Mouse (Mus musculus) myocyte (in vitro differentiated cells): ENCODE results near the gene Lztfl1.

Experiments used
- CEBPB ChIP-seq: IDR thresholded peaks from 2 replicates; pipeline ENCODE4 v1.6.1; 2011; ENCODE audit warnings: mild to moderate bottlenecking, moderate library complexity; ENCODE audit not compliant: poor library complexity, insufficient read depth, severe bottlenecking
- E2F4 ChIP-seq: IDR thresholded peaks from one replicate; pipeline ENCODE4 v1.6.1; 2011; ENCODE audit warnings: mild to moderate bottlenecking, control low read depth, moderate library complexity; ENCODE audit not compliant: insufficient read depth
- MAX ChIP-seq: IDR thresholded peaks from one replicate; pipeline ENCODE4 v1.6.1; 2011; ENCODE audit warnings: low read depth, mild to moderate bottlenecking, control low read depth
- MYOD1 ChIP-seq, 3 experiments: IDR thresholded peaks; one replicate each; pipeline ENCODE4 v1.6.1; 2011; ENCODE audit warnings: control low read depth in 2 of 3, low read depth in 2 of 3, mild to moderate bottlenecking in 2 of 3, moderate library complexity in 1 of 3; ENCODE audit not compliant: insufficient read length in 2 of 3, control insufficient read depth in 1 of 3
- MYOG ChIP-seq, 3 experiments: IDR thresholded peaks; one replicate each; pipeline ENCODE4 v1.6.1; 2011; ENCODE audit warnings: control low read depth in 2 of 3, low read depth in 2 of 3, mild to moderate bottlenecking in 2 of 3; ENCODE audit not compliant: insufficient read length in 2 of 3, control insufficient read depth in 1 of 3, insufficient read depth in 1 of 3
- POLR2A ChIP-seq: IDR thresholded peaks from one replicate; pipeline ENCODE4 v1.6.1; 2011; ENCODE audit warnings: low read depth, mild to moderate bottlenecking, control low read depth, moderate library complexity; ENCODE audit not compliant: insufficient read length
- POLR2AphosphoS2 ChIP-seq: IDR thresholded peaks from one replicate; pipeline ENCODE4 v1.6.1; 2011; ENCODE audit warnings: low read depth, control low read depth; ENCODE audit not compliant: insufficient read length
- SRF ChIP-seq: IDR thresholded peaks from one replicate; pipeline ENCODE4 v1.6.1; 2011; ENCODE audit warnings: low read depth; ENCODE audit not compliant: control insufficient read depth, insufficient read length
- USF1 ChIP-seq: IDR thresholded peaks from one replicate; pipeline ENCODE4 v1.6.1; 2011; ENCODE audit warnings: low read depth, mild to moderate bottlenecking, control low read depth, moderate library complexity

DNA sequence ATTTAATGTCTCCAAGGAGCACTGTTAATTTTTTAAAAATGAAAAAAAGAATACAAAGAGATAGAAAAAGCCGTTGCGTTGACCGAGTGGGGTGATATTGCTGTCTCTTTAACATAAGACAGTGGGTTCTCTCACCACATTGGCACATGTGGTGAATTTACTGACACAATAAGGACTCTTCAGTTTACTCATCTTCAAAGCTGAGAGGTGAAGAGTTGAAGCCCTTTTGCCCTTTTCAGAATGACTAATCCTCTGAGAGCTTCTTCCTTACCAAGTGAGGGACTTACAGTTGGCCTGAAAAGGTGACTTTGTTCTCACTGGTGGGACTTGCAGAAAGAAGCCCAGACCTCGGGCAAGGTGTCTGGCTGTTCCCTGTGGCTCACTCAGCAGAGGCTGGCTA, 23.3 kb upstream of the Lztfl1 start:
- no peak for TF ChIP-seq E2F4
- no peak for TF ChIP-seq MYOD1 (IDR thresholded peaks at IDR 0.05; ENCODE audit: control insufficient read depth in 1 of 3, insufficient read length in 2 of 3, low read depth in 2 of 3)
- TF ChIP-seq CEBPB = no peak
- TF ChIP-seq POLR2A = no peak
- TF ChIP-seq MYOG (IDR thresholded peaks at IDR 0.05; ENCODE audit: control insufficient read depth in 1 of 3, insufficient read depth in 1 of 3, insufficient read length in 2 of 3, low read depth in 2 of 3) = no peak
- TF ChIP-seq USF1 = no peak
- TF ChIP-seq MAX = no peak
- TF ChIP-seq SRF = no peak
- no peak for TF ChIP-seq POLR2AphosphoS2
